Mouse (Mus musculus) splenic B cell, adult 2 months (primary cell): ENCODE measurements around the gene AU015836.
"Not testable (repeated sequence)": the region's sequence is repeated elsewhere in the genome, so short reads cannot be mapped to it uniquely, and the experiment has no call there.

Experiments
- DNase-seq: peaks from one replicate; pipeline ENCODE4 v3.0.0-alpha.2; 2011; ENCODE audit warnings: low read depth, low spot score
- H3K27me3 ChIP-seq: 2 replicates; pipeline ENCODE4 v1.6.1; 2012; ENCODE audit warnings: mild to moderate bottlenecking, low read length, moderate library complexity, mixed read lengths; ENCODE audit not compliant: control insufficient read depth, poor library complexity, insufficient read depth, severe bottlenecking
- H3K36me3 ChIP-seq: 2 replicates; pipeline ENCODE4 v1.6.1; 2012; ENCODE audit warnings: mild to moderate bottlenecking, low read length, moderate library complexity, mixed read lengths; ENCODE audit not compliant: control insufficient read depth, poor library complexity, insufficient read depth, severe bottlenecking

The AU015836 gene

DNA sequence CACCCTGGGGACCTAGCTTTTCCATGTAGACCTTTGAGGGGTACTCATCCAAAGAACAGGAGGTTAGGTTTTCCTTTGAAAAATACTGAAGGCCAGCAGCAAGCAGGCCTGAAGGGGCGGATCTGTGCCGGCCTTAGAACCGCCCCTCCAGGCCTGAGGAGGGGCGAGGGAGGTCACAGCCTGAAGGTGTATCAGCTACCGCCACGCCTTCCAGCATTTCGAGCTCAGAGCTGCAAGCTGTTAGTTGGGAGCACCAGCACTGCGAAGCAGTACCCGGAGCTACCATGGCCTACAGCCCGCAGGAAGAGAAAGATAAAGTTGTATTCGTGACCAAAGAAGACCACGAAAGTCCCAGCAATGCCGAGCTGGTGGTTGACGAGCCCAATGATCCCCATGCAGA lies at the start of gene AU015836:
Gene AU015836, plus strand, starts transcription at position 216 of the 400 bp plus-strand sequence.
- H3K27me3 ChIP-seq: no peaks in the 10 kb centered on the region
- no peak for DNase-seq
- H3K36me3 ChIP-seq: no peaks in the 10 kb centered on the region

GRCm38 (mm10) chrX:93919017-93919416 lies 49.4 kb upstream of the AU015836 start:
- no peak for DNase-seq
- Histone ChIP-seq H3K27me3 (no peaks in the 10 kb centered on the region), H3K36me3 (no peaks in the 10 kb centered on the region)

- DNase-seq: no peak
- Histone ChIP-seq H3K27me3 (no peaks in the 10 kb centered on the region), H3K36me3 (no peaks in the 10 kb centered on the region)
Observed at GRCm38 (mm10) chrX:93928379-93928778, 40.1 kb upstream of the AU015836 start.

- no peaks in the 10 kb centered on the region for H3K27me3 ChIP-seq
- no peaks in the 10 kb centered on the region for H3K36me3 ChIP-seq
- DNase-seq: no peak
Observed at GRCm38 (mm10) chrX:93928794-93929193, 39.7 kb upstream of the AU015836 start.

DNA sequence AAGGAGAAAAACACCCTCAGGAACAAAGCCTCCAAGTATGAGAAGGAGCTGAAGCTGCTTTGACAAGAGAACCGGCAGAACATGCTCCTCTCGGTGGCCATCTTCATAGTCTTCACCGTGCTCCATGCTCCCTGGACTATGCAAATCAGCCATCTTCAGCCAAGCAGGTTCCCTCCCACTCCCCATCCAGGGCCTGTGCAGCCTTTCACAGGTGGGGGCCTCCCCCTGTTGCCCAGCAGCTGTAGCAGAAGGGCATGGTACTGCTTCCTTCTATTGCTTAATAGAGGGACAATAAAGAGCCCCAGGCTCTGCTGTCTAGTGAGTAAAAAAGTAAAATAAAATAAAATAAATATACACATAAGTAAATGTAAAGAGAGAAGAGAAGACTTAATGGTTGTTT lies 36.8 kb upstream of the AU015836 start:
- no peaks in the 10 kb centered on the region for H3K27me3 ChIP-seq
- peak; percentile 3 for DNase-seq
- no peaks in the 10 kb centered on the region for H3K36me3 ChIP-seq

DNA sequence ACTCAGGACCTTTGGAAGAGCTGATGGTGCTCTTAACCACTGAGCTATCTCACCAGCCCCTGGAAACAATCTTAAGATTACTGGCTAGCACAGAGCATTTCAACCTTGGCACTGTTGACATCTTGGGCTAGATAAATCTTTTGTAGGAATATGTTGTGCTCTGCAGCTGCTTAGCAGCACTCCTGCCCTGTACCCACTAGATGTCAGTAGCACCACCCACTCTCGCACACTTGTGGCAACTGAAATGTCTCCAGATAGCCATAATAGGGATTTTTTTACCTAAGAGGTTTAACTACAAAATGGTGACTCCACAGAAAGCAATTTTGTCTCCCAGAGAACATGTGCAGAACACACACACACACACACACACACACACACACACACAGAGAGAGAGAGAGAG lies 11.7 kb upstream of the AU015836 start:
- H3K36me3 ChIP-seq: no peaks in the 10 kb centered on the region
- H3K27me3 ChIP-seq: no peaks in the 10 kb centered on the region
- peak; percentile 27 for DNase-seq

DNA sequence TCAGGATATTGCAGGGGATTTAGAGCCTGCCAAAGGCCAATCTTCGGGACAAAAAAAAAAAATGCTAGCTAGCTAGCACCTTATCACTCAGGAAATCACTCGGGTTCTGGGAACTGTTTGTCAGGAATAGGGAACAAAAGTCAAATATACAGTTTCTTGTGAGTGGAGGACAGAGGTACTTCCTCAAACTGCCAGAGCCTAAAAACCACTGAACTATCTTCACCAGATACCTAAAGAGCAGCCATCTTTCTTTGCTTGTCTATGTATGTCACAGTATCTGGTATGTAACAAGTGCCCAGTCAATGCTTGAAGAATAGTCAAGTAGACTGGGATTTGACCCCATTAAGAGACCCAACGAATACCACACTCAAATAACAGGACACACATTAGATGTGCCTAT lies 10.0 kb upstream of the AU015836 start:
- no peaks in the 10 kb centered on the region for H3K27me3 ChIP-seq
- H3K36me3 ChIP-seq: no peaks in the 10 kb centered on the region
- DNase-seq: no peak

DNA sequence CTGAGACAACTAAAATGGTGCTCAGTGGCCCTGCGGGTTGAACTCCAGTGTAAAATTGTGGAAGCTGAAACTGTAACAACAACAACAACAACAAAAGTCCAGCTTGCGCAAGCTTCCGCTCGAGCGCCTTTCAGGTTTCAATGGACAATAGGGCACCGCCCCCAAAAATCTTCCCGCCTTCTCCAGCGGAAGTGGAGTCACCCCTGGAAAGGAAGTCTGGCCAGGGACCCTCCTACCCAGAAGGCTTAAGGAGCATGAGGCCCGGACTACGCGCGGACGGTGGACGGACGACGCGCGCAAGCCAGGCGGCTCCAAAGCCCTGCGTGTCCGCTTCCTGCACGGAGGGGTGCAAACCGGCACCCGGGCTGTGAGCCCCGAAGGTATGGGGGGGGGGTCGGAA lies 11.9 kb downstream of the AU015836 start:
- Histone ChIP-seq H3K27me3 (no peaks in the 10 kb centered on the region), H3K36me3 (no peaks in the 10 kb centered on the region)
- DNase-seq: no peak

DNA sequence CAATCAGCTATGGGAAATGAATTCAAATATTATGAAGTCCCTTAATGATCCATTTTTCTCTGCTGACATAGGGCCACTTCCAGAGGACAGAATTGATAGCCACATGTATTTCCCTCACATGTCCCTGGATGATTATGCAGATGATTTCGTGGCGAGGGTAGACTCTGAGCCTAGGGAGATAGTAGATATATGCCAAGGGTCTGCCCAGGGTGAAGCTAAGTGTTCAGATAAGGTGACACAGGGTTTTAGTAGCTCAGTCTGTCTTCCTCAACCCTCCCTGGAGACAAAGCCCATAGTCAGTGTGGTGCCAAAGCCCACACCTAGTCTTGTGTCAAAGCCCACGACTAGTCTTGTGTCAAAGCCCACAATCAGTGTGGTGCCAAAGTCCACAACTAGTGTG lies 13.7 kb downstream of the AU015836 start:
- H3K36me3 ChIP-seq: no peaks in the 10 kb centered on the region
- no peaks in the 10 kb centered on the region for H3K27me3 ChIP-seq
- DNase-seq: no peak

DNA sequence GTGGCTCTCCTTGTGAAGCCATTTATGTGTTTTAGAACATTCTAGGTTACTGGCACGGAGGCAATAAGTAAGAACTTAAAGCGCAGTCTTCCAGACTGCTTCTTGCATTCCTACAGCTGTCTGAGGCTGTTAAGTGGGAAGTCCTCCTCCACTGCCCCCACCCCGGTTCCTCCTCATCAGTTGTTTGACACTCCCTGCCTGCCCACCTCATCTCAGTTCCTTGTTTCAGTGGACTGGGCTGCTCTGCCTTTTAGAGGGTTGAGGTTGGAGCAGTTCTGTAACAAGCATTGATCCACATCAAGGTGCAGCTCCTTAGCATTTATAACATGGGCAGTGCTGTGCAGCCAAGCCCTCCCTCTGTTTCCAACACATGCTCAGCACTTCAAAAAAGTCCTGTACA lies 16.6 kb downstream of the AU015836 start:
- not testable (repeated sequence) for DNase-seq, H3K36me3 ChIP-seq, H3K27me3 ChIP-seq

GRCm38 (mm10) chrX:94006991-94007390 lies 38.5 kb downstream of the AU015836 start:
- Histone ChIP-seq H3K27me3 (no peaks in the 10 kb centered on the region), H3K36me3 (no peaks in the 10 kb centered on the region)
- DNase-seq: no peak

DNA sequence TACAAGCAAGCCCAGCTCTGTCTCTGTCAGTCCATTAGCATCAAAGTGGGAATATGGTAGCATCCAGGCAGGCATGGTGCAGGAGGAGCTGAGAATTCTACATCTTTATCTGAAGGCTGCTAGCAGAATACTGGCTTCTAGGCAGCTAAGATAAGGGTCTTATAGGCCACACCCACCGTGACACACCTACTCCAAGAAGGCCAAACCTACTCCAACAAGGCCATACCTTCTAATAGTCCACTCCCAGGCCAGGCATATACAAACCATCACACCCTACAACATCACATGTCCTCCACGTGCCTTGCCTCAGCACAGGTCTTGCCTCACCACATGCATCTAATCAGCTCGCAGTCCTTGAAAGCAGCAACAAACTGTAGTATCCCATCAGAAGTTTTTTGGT lies 41.0 kb downstream of the AU015836 start:
- Histone ChIP-seq H3K36me3 (no peaks in the 10 kb centered on the region), H3K27me3 (no peaks in the 10 kb centered on the region)
- DNase-seq: no peak

GRCm38 (mm10) chrX:94011656-94012173 lies 43.3 kb downstream of the AU015836 start:
- DNase-seq: no peak
- Histone ChIP-seq H3K36me3 (no peaks in the 10 kb centered on the region), H3K27me3 (no peaks in the 10 kb centered on the region)

GRCm38 (mm10) chrX:94012479-94013167 lies 44.2 kb downstream of the AU015836 start:
- DNase-seq: no peak
- Histone ChIP-seq H3K27me3 (no peaks in the 10 kb centered on the region), H3K36me3 (no peaks in the 10 kb centered on the region)

GRCm38 (mm10) chrX:94016891-94017290 lies 48.4 kb downstream of the AU015836 start:
- H3K27me3 ChIP-seq: no peaks in the 10 kb centered on the region
- no peaks in the 10 kb centered on the region for H3K36me3 ChIP-seq
- no peak for DNase-seq
